Mouse (Mus musculus): ENCODE data around the gene Gabrr3.

DNA sequence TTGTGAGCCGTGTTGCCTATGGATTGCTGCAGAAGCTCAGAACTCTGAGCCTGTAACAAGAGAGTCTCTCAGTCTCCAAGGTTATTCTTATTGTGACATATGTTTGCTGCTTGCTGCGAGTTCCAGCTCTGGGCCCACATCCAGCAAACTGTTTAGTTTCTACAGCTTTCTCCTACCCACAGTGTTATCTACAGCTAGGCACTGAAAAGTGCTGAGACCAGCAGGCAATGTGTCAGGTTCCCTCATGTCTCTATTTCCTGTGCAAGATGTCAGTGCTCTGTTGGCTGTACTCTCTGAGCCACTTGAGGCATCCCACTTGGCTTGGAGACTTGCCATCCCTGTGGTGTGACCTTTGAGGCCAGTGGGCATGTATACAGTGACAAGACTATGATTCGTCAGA, 13.8 kb upstream of the Gabrr3 start:
- TF ChIP-seq ZC3H11A (IDR thresholded peaks at IDR 0.05; ENCODE audit: borderline replicate concordance, low read depth, low read length): no peak
- no peak for TF ChIP-seq CHD2 (IDR thresholded peaks at IDR 0.05; ENCODE audit: low read depth, low read length)
